Mouse (Mus musculus) Patski (cell line): ENCODE results near the gene Gm3002. TPM values are rescaled to one million over a fixed set of nuclear protein-coding genes. Genes with fewer than 3 reads are reported as not detected.
"Not testable (repeated sequence)": the region's sequence is repeated elsewhere in the genome, so short reads cannot be mapped to it uniquely, and the experiment has no call there.

ENCODE experiments used
- ATAC-seq: fragments of 100-300 bp; one replicate; pipeline ENCODE4 v1.8.0; 2021
- CTCF ChIA-PET: fragments of 350-600 bp; sonication (Branson Sonifier 250); formaldehyde crosslinking; loops from one replicate; lab custom pipeline; 2022; ENCODE audit warnings: inconsistent platforms; lab: Charles Lee
- POLR2A ChIA-PET: fragments of 350-600 bp; sonication (Branson Sonifier 250); formaldehyde crosslinking; loops from one replicate; lab custom pipeline; 2022; ENCODE audit warnings: antibody characterized with exemption, inconsistent platforms; lab: Charles Lee
- DNase-seq: peaks from one replicate; pipeline ENCODE4 v3.0.0-alpha.2; 2011; ENCODE audit warnings: low read depth, low spot score
- H3K27me3 ChIP-seq: fragments of 371-371 bp; one replicate; pipeline ENCODE4 v1.5.1; 2021
- in situ Hi-C: fragments of 300-500 bp; cut with MboI; formaldehyde crosslinking; loops from 3 replicates; pipeline ENCODE4 v1.11.1; 2018; ENCODE audit warnings: low pct_unique_long_range_greater_than_20kb, mixed read lengths
- polyA plus RNA-seq: library from polyadenylated mRNA; unstranded; gene quantifications from one replicate; pipeline ENCODE4 v1.2.3, GENCODE M21; 2021

Gene Gm3002
- polyA plus RNA-seq = not detected

- CTCF ChIA-PET, H3K27me3 ChIP-seq, in situ Hi-C loops, DNase-seq, ATAC-seq, POLR2A ChIA-PET: not testable (repeated sequence)
Measured at GRCm38 (mm10) chr14:3809774-3810173, at the start of gene Gm3002. Gene Gm3002, plus strand, starts transcription at chr14:3810074.

- H3K27me3 ChIP-seq, POLR2A ChIA-PET, ATAC-seq, CTCF ChIA-PET, DNase-seq, in situ Hi-C loops: not testable (repeated sequence)
Measured at GRCm38 (mm10) chr14:3845945-3846344, 36.1 kb downstream of the Gm3002 start, which contains the start of gene Gm3033. Gene Gm3033, plus strand, starts transcription at chr14:3846245.

GRCm38 (mm10) chr14:3883872-3884271, 74.0 kb downstream of the Gm3002 start, which contains the start of gene Gm2916:
Gene Gm2916, plus strand, starts transcription at chr14:3884172.
- CTCF ChIA-PET, H3K27me3 ChIP-seq, POLR2A ChIA-PET, in situ Hi-C loops, DNase-seq, ATAC-seq: not testable (repeated sequence)

GRCm38 (mm10) chr14:3931456-3931855, 121.6 kb downstream of the Gm3002 start, which contains the start of gene Gm3029:
Gene Gm3029, plus strand, starts transcription at chr14:3931756.
- CTCF ChIA-PET, DNase-seq, POLR2A ChIA-PET, H3K27me3 ChIP-seq, in situ Hi-C loops, ATAC-seq: not testable (repeated sequence)

- ATAC-seq, DNase-seq, CTCF ChIA-PET, POLR2A ChIA-PET, H3K27me3 ChIP-seq, in situ Hi-C loops: not testable (repeated sequence)
Measured at GRCm38 (mm10) chr14:3963247-3963646, 153.4 kb downstream of the Gm3002 start, which contains the start of gene Gm3095. Gene Gm3095, plus strand, starts transcription at chr14:3963547.

- H3K27me3 ChIP-seq, POLR2A ChIA-PET, DNase-seq, ATAC-seq, CTCF ChIA-PET, in situ Hi-C loops: not testable (repeated sequence)
Measured at GRCm38 (mm10) chr14:3998094-3998493, 188.2 kb downstream of the Gm3002 start, which contains the start of gene Gm3099. Gene Gm3099, plus strand, starts transcription at chr14:3998394.

Other genes starting within 250 kb of the Gm3002 start
- not detected for gene Gm3012, start 175.6 kb upstream of the Gm3002 start, polyA plus RNA-seq
- 0.06 TPM for gene Gm3020, start 158.0 kb upstream of the Gm3002 start, polyA plus RNA-seq
- gene Gm3043, start 121.3 kb upstream of the Gm3002 start, polyA plus RNA-seq = not detected
- not detected for gene Gm3033, start 36.2 kb downstream of the Gm3002 start, polyA plus RNA-seq
- gene Gm2916, start 74.1 kb downstream of the Gm3002 start, polyA plus RNA-seq = not detected
- not detected for gene Gm3029, start 121.7 kb downstream of the Gm3002 start, polyA plus RNA-seq
- gene Gm3095, start 153.5 kb downstream of the Gm3002 start, polyA plus RNA-seq = not detected
- gene Gm3099, start 188.3 kb downstream of the Gm3002 start, polyA plus RNA-seq = not detected
- gene Gm5796, start 213.9 kb downstream of the Gm3002 start, polyA plus RNA-seq = not detected